Mouse (Mus musculus): ENCODE measurements at regions not wholly inside any gene's neighbourhood (a gene's known extent, or its start where the extent isn't known, plus 50 kb on each side); places are given as distances from the start of the nearest gene placed in this dataset.

DNA sequence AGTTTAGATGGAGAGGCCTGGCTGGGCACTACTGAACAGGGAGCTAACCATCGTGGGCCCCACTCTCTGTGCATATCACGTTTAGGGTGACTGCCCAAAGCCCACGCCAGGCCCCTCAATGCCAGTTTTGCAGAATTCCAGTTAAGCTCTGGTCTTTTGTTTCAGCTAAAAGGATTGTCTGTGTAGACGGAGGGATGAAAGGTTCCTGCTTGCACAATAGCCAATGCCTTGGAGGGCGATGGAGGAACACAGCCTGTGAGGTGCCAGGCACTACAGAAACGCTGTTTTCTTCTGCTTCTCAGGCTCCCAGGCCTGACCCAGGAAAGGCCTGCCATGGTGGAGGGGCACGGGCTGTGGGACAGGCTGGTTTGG is 122.8 kb upstream of the Slc44a1 start:
- H3K4me3 ChIP-seq, result no peak overlapping the region
- H3K4me1 ChIP-seq, result peaks cover 16% of the 10 kb centered on the region
- no peaks in the 10 kb centered on the region for H3K27me3 ChIP-seq
- 16% methylated on average over 7 of the region's 7 CpGs for WGBS
- no peak overlapping the region for H3K9ac ChIP-seq (replicated peaks)
- ATAC-seq (ENCODE audit: low FRiP score, low read depth), result 0 out of 2 replicates have a peak, but pooled peaks have one; percentile 52
- peak overlapping the region; percentile 35; the same call in 1 of the 2 replicates for H3K27ac ChIP-seq (replicated peaks)
- H3K9me3 ChIP-seq, result no peaks in the 10 kb centered on the region
- H3K4me2 ChIP-seq (replicated peaks), result no peak overlapping the region
- H3K36me3 ChIP-seq, result no peaks in the 10 kb centered on the region

DNA sequence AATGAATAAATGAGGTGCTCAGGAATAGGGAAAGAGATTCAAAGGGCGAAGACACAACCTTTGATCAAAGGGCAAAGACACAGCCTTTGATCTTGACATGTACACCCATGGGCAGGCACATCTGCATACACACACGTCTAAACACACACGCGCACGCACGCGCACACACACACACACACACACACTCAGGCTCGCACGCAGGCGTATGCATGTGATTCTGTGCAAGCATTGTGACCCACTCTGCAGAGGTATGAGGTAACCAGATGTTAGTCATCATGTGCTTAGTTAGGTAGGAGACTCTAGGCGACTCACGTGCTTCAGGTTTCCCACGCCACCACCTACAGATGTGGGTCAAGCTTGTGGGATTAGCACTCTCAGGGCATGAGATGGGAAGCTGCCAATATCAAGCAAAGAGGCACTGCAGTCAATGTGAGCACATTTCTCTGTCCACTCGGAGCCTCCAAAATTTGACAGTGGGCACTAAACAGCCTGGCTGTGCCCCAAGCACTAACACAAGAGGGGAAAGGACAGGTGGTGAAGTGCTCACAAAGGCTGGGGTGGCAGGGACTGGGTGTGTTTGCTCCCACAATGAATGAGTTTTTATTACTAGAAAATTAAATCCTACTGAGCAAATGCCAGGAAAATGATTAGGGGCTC is 123.3 kb upstream of the Slc44a1 start:
- H3K9ac ChIP-seq (replicated peaks), result no peak overlapping the region
- H3K27ac ChIP-seq (replicated peaks), result peak overlapping the region; percentile 35; the same call in 1 of the 2 replicates
- no peaks in the 10 kb centered on the region for H3K9me3 ChIP-seq
- WGBS, result 84% methylated on average over 14 of the region's 14 CpGs
- H3K4me2 ChIP-seq (replicated peaks), result no peak overlapping the region
- H3K4me1 ChIP-seq, result peaks cover 16% of the 10 kb centered on the region
- ATAC-seq (ENCODE audit: low FRiP score, low read depth), result peak; percentile 39; the same call in 1 of the 2 replicates
- no peak overlapping the region for H3K4me3 ChIP-seq
- H3K36me3 ChIP-seq, result no peaks in the 10 kb centered on the region
- H3K27me3 ChIP-seq, result no peaks in the 10 kb centered on the region

- no peak for ATAC-seq (ENCODE audit: low FRiP score, low read depth)
- no peak overlapping the region for H3K9ac ChIP-seq (replicated peaks)
- H3K4me2 ChIP-seq (replicated peaks), result no peak overlapping the region
- no peak overlapping the region for H3K4me3 ChIP-seq
- peaks cover 16% of the 10 kb centered on the region for H3K4me1 ChIP-seq
- H3K36me3 ChIP-seq, result no peaks in the 10 kb centered on the region
- H3K9me3 ChIP-seq, result no peaks in the 10 kb centered on the region
- H3K27ac ChIP-seq (replicated peaks), result no peak overlapping the region
- no peaks in the 10 kb centered on the region for H3K27me3 ChIP-seq
- 80% methylated on average over 13 of the region's 13 CpGs for WGBS
Measured at GRCm38 (mm10) chr4:53315876-53316762, 124.1 kb upstream of the Slc44a1 start.

DNA sequence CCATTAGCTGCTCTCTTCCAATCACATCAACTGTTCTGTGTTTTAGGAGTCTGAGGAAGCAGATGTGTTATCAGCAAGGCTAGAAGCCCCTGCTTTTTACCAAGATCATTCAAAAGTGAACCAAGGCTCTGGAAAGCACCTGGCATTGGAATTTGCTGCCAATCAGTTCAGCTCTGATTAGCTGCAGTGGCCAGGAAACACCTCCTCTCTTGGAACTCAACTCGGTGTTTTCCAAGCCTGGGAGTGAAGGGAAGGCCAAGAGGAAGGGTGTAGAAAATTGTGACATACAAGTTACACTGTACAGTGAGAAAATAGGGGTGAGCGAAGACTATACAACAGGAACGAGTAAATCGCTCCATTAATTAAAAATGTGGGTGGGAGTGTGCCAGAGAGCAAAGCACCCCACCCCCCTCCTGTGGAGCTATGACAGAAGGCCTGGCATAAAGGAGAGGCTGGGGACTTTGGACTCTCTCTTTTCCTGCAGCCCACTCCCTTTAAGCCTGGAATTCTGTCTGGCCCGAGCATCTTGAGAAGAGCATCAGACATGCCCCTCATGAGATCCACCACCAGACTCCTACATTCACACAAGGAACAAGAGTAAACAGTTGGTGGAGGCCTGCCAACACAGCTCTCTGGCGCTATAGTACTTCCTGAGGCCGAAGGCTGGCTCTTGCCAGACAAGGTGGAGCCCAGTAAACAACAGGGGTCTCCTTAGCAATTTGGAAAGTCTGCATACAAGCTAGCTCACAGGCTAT is 124.9 kb upstream of the Slc44a1 start:
- H3K4me2 ChIP-seq (replicated peaks), result no peak overlapping the region
- H3K9me3 ChIP-seq, result no peaks in the 10 kb centered on the region
- no peak overlapping the region for H3K4me3 ChIP-seq
- no peaks in the 10 kb centered on the region for H3K27me3 ChIP-seq
- 0 out of 2 replicates have a peak, but pooled peaks have one; percentile 23 for ATAC-seq (ENCODE audit: low FRiP score, low read depth)
- H3K4me1 ChIP-seq, result peaks cover 16% of the 10 kb centered on the region
- H3K9ac ChIP-seq (replicated peaks), result no peak overlapping the region
- H3K36me3 ChIP-seq, result no peaks in the 10 kb centered on the region
- no peak overlapping the region; the same call in 1 of the 2 replicates for H3K27ac ChIP-seq (replicated peaks)
- WGBS, result 89% methylated on average over 7 of the region's 7 CpGs

GRCm38 (mm10) chr4:53314076-53314475 is 126.1 kb upstream of the Slc44a1 start:
- ATAC-seq (ENCODE audit: low FRiP score, low read depth), result no peak
- WGBS, result 88% methylated on average over 8 of the region's 8 CpGs
- Histone ChIP-seq H3K9ac (replicated peaks) (no peak overlapping the region), H3K27ac (replicated peaks) (no peak overlapping the region), H3K27me3 (no peaks in the 10 kb centered on the region), H3K4me2 (replicated peaks) (no peak overlapping the region), H3K36me3 (no peaks in the 10 kb centered on the region), H3K4me3 (no peak overlapping the region), H3K9me3 (no peaks in the 10 kb centered on the region), H3K4me1 (peaks cover 16% of the 10 kb centered on the region)

- 83% methylated on average over 4 of the region's 4 CpGs for WGBS
- no peaks in the 10 kb centered on the region for H3K9me3 ChIP-seq
- no peak overlapping the region for H3K9ac ChIP-seq (replicated peaks)
- no peaks in the 10 kb centered on the region for H3K27me3 ChIP-seq
- H3K4me3 ChIP-seq, result no peak overlapping the region
- H3K36me3 ChIP-seq, result no peaks in the 10 kb centered on the region
- no peak overlapping the region for H3K27ac ChIP-seq (replicated peaks)
- no peaks in the 10 kb centered on the region for H3K4me1 ChIP-seq
- ATAC-seq (ENCODE audit: low FRiP score, low read depth), result no peak
- H3K4me2 ChIP-seq (replicated peaks), result no peak overlapping the region
Measured at GRCm38 (mm10) chr4:53307121-53307520, 133.1 kb upstream of the Slc44a1 start.

DNA sequence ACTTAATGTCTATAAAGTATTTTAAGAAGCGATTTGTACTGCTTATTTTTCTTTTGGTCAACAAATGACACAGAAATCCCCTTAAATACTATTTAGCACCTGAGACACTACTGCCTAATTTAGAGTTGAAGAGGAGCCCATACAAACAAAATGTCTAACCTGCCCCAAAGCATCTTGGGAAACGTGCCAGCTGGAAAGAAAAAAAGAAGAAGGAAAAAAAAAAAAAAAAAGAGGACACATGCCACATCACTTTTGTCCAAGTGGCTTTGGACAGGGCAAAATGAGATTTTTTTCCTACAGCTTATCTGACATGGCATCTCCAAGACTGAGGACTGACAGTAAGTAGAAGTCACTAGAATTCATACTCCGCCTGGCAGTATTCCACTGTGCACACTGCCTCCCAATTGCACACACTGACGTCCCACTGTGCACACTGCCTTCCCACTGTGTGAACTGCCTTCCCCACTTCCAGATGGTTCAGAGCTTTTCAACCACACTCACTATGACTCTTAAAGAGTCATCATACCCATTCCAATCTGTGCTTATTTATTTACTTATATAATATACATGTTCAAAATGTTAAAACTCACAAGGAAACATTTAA is 135.3 kb upstream of the Slc44a1 start:
- Histone ChIP-seq H3K4me3 (no peak overlapping the region), H3K27ac (replicated peaks) (no peak overlapping the region), H3K9me3 (no peaks in the 10 kb centered on the region), H3K36me3 (no peaks in the 10 kb centered on the region), H3K27me3 (no peaks in the 10 kb centered on the region), H3K4me1 (no peaks in the 10 kb centered on the region), H3K9ac (replicated peaks) (no peak overlapping the region), H3K4me2 (replicated peaks) (no peak overlapping the region)
- WGBS, result 90% methylated on average over 4 of the region's 4 CpGs
- no peak for ATAC-seq (ENCODE audit: low FRiP score, low read depth)

GRCm38 (mm10) chr4:53304290-53304654 is 135.9 kb upstream of the Slc44a1 start:
- no peak for ATAC-seq (ENCODE audit: low FRiP score, low read depth)
- H3K9ac ChIP-seq (replicated peaks), result no peak overlapping the region
- H3K36me3 ChIP-seq, result no peaks in the 10 kb centered on the region
- H3K4me3 ChIP-seq, result no peak overlapping the region
- no peaks in the 10 kb centered on the region for H3K27me3 ChIP-seq
- H3K9me3 ChIP-seq, result no peaks in the 10 kb centered on the region
- 82% methylated on average over 2 of the region's 2 CpGs for WGBS
- H3K27ac ChIP-seq (replicated peaks), result no peak overlapping the region
- H3K4me1 ChIP-seq, result no peaks in the 10 kb centered on the region
- H3K4me2 ChIP-seq (replicated peaks), result no peak overlapping the region

GRCm38 (mm10) chr4:53303621-53304289 is 136.5 kb upstream of the Slc44a1 start:
- WGBS, result 70% methylated on average over 4 of the region's 4 CpGs
- no peak for ATAC-seq (ENCODE audit: low FRiP score, low read depth)
- Histone ChIP-seq H3K4me3 (no peak overlapping the region), H3K4me2 (replicated peaks) (no peak overlapping the region), H3K36me3 (no peaks in the 10 kb centered on the region), H3K9ac (replicated peaks) (no peak overlapping the region), H3K27me3 (no peaks in the 10 kb centered on the region), H3K9me3 (no peaks in the 10 kb centered on the region), H3K27ac (replicated peaks) (no peak overlapping the region), H3K4me1 (no peaks in the 10 kb centered on the region)

GRCm38 (mm10) chr4:53297975-53298374 is 138.3 kb upstream of the Abca1 start:
- no peak overlapping the region for H3K9ac ChIP-seq (replicated peaks)
- H3K9me3 ChIP-seq, result no peaks in the 10 kb centered on the region
- no peaks in the 10 kb centered on the region for H3K36me3 ChIP-seq
- no peak for ATAC-seq (ENCODE audit: low FRiP score, low read depth)
- H3K4me3 ChIP-seq, result no peak overlapping the region
- no peaks in the 10 kb centered on the region for H3K27me3 ChIP-seq
- no peaks in the 10 kb centered on the region for H3K4me1 ChIP-seq
- no peak overlapping the region for H3K4me2 ChIP-seq (replicated peaks)
- no peak overlapping the region for H3K27ac ChIP-seq (replicated peaks)

- no peak overlapping the region for H3K4me3 ChIP-seq
- no peak overlapping the region for H3K27ac ChIP-seq (replicated peaks)
- no peaks in the 10 kb centered on the region for H3K27me3 ChIP-seq
- no peaks in the 10 kb centered on the region for H3K4me1 ChIP-seq
- WGBS, result 92% methylated on average over 3 of the region's 3 CpGs
- no peak overlapping the region for H3K4me2 ChIP-seq (replicated peaks)
- ATAC-seq (ENCODE audit: low FRiP score, low read depth), result no peak
- 0 out of 2 replicates have a peak, but pooled peaks cover 3% of the 10 kb centered on the region for H3K9me3 ChIP-seq
- H3K36me3 ChIP-seq, result no peaks in the 10 kb centered on the region
- no peak overlapping the region for H3K9ac ChIP-seq (replicated peaks)
Measured at GRCm38 (mm10) chr4:53292606-53293005, 132.9 kb upstream of the Abca1 start.
